Mouse (Mus musculus): ENCODE data around the gene Apoa4.

GRCm38 (mm10) chr9:46261131-46261530 is 20.6 kb downstream of the Apoa4 start:
- TF ChIP-seq POLR2A (IDR thresholded peaks at IDR 0.05; ENCODE audit: borderline replicate concordance, low read depth, low read length) = no peak
- no peak for TF ChIP-seq CTCF (IDR thresholded peaks at IDR 0.05; ENCODE audit: low read depth, low read length)
